Mouse (Mus musculus) E14TG2a.4 (cell line): Measurements from ENCODE around the gene Gramd1b.

Source experiments
- CTCF ChIP-seq: conservative IDR thresholded peaks from 2 replicates; pipeline ENCODE4 v1.5.1; 2014; ENCODE audit warnings: low read length
- POU5F1 ChIP-seq: IDR thresholded peaks from 2 replicates; pipeline ENCODE4 v1.6.1; 2014; ENCODE audit warnings: low read length, borderline replicate concordance

DNA sequence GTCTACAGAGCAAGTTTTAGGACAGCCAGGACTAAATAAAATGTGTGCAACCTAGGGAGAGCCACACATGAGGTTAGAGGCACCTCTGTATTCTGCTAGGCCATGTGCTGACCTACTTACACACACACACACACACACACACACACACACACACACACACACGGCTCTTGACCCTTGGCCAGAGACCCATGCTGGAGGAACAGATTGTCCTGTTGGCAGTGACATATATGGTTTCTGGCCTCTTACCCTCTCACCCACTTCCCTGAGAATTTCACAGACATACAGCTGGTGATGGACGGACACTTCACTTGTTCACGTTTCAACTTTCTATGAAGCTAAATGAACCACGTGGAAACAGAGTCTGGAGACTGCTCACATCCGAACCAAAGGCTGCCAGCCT lies 212.4 kb downstream of the Gramd1b start:
- TF ChIP-seq CTCF (no peak), POU5F1 (no peak)
